8 mouse cellular contexts compared by ENCODE assay signal in the genomic region with DNA sequence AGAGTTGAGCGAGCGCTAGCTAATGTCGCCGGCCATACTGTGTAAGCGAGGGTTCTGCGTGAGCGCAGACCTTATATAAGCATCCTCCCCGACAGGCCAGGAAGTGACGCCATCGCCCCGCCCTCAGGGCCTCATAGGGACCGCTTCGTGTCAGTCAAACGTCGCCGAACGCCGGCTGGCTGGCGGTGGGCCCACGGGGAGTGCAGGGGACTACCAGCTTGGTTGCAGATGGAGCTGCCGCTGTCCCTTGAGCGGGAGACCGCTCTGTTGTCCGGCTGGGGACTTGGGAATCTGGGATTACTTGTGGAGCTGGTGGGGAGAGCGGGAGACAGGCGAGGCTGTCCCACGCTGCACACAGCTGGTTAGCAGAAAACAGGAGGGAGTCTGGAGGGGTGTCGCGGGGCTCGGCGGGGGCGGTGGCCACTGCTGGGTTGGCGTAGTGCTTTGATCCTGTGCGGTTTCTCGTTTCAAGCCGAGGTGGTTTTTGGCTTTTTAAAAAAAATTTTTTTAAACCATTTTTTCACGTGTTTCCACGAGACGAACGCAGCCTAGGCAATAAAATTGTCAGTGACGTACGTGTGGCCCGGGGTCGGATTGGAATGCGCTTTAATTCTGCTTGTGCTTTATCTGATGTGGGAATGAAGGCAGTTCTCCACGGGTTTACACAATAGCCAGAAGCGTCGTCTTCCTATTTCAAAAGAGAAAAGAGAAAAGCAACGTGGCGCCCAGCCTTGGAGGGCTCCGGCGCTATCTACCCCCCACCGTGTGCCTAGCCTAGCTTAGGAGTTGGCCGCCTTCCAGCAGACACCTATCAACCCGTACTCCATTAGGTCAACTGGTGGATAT. TPM values are rescaled to one million over a fixed set of nuclear protein-coding genes. Genes with fewer than 3 reads are reported as not detected.
A peak's percentile ranks its signal among the peaks of the same experiment; 100 is the strongest.
DNase-seq lines count a peak whose midpoint lies in the region; ATAC-seq lines count a peak whose summit lies in the region.

A gene (minus strand): TSS at position 47 of the 846 bp plus-strand sequence.

- H3K4me1 ChIP-seq in lung, embryonic 16.5 days (replicated peaks; ENCODE audit: control insufficient read depth, insufficient read depth, low read length): peaks cover 18% of the 10 kb centered on the region

- WGBS in lung, embryonic 16.5 days: under 1% methylated on average over 55 of the region's 55 CpGs

- no peaks in the 10 kb centered on the region for H3K36me3 ChIP-seq in lung, embryonic 16.5 days (ENCODE audit: control insufficient read depth, insufficient read depth, low read length)

- peaks cover 3% of the 10 kb centered on the region for H3K9me3 ChIP-seq in lung, embryonic 16.5 days (ENCODE audit: control insufficient read depth, low read length)

- H3K27ac ChIP-seq in lung, embryonic 16.5 days (ENCODE audit: low read length): peak within 1 kb of the TSS; percentile 99

- peak; percentile 91 for DNase-seq in MEL-GATA-1-ER (ENCODE audit: extremely low read depth, low read depth)
- peak; percentile 100 for DNase-seq in cerebellum, adult 8-10 months
- DNase-seq in forelimb bud, embryonic 11.5 days (ENCODE audit: low read depth, low spot score): peak; percentile 99
- peak; percentile 97 for DNase-seq in layer of hippocampus, adult 9-10 months (ENCODE audit: low spot score)
- DNase-seq in ovary, postnatal 10 days (ENCODE audit: low spot score): peak; percentile 100
- peak; percentile 99 to 100 for DNase-seq in thymus, postnatal 10 days (ENCODE audit: low spot score in 2 of 2)

- H3K4me2 ChIP-seq in lung, embryonic 16.5 days (ENCODE audit: low read depth, low read length): peak within 1 kb of the TSS; percentile 86

- H3K27me3 ChIP-seq in lung, embryonic 16.5 days (ENCODE audit: control insufficient read depth, insufficient read depth, low read depth, low read length): no peaks in the 10 kb centered on the region

- peak within 1 kb of the TSS; percentile 75 for H3K4me3 ChIP-seq in lung, embryonic 16.5 days (ENCODE audit: low read length)

- peak; percentile 96 for ATAC-seq in hematopoietic stem cell, adult 5-6 weeks (replicated peaks in 1 of 2; ENCODE audit: insufficient read depth in 1 of 2, low FRiP score in 2 of 2, low TSS enrichment in 1 of 2, low read depth in 1 of 2, poor library complexity in 2 of 2, severe bottlenecking in 2 of 2)
- ATAC-seq in lung, embryonic 16.5 days (ENCODE audit: low read depth): peak; percentile 98

- H3K9ac ChIP-seq in lung, embryonic 16.5 days (ENCODE audit: low read length): peak within 1 kb of the TSS; percentile 92

RNA-seq across cellular contexts. Expression of the gene that starts here (rescaled TPM):
- total RNA-seq in hematopoietic stem cell, adult 5-6 weeks (2017): 181 and 193 TPM in 2 replicates
- 49.0 and 53.2 TPM in 2 replicates for polyA plus RNA-seq in lung, embryonic 16.5 days (2015; fragmentation: Nextera tagmentation; extraction: Ambion mirVana)

Comparison
In these comparisons a context has a peak if more than half of its experiments do, and no peak if none do; other contexts are left out.
1. Peak in every context shown above with its lines: DNase-seq, ATAC-seq, H3K4me3 ChIP-seq and H3K27ac ChIP-seq.